Mouse (Mus musculus) adrenal gland, postnatal 4 days (tissue): ENCODE results near the gene Krt24. TPM values are rescaled to one million over a fixed set of nuclear protein-coding genes. Genes with fewer than 3 reads are reported as not detected.
"Not testable (repeated sequence)": the region's sequence is repeated elsewhere in the genome, so short reads cannot be mapped to it uniquely, and the experiment has no call there.

Source experiments
- DNase-seq, 2 experiments: peaks; one replicate each; pipeline ENCODE4 v3.0.0; 2021 to 2022; ENCODE audit warnings: low spot score in 2 of 2, mixed read lengths in 2 of 2
- total RNA-seq, 2 experiments: library from RNA; stranded (reverse); gene quantifications; 2 replicates each; pipeline ENCODE4 v1.2.3; 2021

The Krt24 gene
- total RNA-seq, 2 experiments from 2014 or later: not detected

DNA sequence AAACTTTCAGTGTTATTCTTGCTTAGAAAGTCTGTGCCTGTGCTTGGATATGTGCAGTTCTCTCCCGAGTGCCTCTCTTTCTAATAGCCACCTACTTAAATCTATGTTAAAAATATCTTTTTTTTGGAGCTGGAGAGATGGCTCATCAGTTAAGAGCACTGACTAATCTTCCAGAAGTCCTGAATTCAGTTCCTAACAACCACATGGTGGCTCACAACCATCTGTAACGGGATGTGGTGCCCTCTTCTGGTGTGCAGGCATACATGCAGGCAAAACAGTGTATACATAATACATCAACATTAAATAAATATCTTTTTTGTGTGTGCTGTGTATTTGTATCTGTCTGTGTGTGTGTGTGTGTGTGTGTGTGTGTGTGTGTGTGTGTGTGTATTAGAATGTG lies 31.2 kb downstream of the Krt24 start:
- DNase-seq: no peak

DNA sequence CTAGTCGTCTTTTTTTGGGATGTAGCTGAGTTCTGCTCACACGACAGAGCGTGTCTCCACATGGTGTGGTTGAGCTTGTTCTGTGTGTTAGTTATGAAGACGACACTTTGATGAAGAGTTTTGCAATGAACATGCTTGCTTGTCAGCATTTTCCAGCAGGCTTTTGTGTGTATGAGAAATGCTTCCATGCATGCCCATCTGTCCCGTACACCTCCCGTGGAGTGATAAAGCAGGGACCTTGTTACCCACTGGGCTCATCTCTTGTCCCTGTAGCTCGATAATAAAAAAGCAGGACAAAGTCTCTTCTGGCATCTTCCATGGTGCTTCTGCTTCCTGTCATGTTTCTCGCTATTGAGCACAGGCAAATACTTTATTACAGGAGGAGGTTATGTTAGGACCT lies 32.4 kb downstream of the Krt24 start:
- DNase-seq: no peak

DNA sequence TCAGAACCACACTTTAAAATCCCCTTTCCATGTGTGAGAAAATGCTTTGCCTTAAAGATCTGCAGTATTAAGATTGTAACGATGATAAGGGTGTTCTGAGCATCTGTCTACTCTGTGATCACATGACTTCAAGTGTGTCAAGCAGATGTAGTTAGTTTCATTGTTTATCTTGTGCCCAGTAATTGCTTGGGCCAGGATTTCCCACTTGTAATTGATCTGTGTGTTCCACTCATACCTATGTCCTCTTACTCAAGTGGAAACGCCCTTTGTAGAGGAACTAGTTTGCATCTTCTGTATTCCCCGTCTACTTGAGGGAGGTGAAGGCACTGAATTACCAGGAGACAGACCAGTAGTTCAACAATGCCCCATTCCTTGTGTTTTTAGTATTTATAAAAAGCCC lies 34.4 kb downstream of the Krt24 start:
- no peak for DNase-seq

DNA sequence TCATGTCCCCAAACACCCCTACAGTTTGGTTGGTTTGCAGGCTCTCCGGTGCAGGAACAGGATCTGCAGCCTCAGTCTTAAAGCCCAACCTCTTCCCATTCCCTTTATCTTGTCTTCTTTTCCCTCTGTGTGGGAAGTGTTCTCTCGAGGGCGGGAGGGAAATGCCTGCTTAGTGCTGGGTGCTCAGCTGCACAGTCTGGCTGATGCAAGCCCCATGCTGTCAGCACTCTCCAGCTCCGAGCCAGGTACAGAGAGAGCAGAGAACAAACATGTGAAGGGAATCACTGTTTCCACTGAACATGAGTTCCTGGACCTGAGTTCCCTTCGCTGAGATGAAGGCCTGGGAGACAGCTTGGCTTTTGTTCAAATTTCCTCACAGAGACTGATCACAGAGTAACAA lies 34.8 kb downstream of the Krt24 start:
- DNase-seq: no peak

DNA sequence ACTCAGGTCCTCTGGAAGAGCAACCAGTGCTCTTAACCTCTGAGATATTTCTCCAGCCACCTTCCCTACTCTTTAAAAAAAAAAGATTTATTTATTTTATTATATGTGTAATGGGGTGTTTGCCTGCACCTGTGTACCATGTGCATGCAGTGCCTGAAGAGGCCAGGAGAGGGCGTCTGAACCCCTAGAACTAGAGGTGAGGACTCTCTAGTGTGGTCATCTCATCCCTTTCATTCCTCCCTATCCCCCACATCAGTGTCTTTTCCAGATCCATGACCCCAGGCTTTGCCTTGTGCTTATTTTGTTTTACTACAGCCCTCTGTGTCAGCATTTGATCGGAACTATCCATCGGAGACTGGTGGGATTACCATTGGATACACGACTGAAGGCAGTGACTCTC lies 35.9 kb downstream of the Krt24 start:
- no peak for DNase-seq

DNA sequence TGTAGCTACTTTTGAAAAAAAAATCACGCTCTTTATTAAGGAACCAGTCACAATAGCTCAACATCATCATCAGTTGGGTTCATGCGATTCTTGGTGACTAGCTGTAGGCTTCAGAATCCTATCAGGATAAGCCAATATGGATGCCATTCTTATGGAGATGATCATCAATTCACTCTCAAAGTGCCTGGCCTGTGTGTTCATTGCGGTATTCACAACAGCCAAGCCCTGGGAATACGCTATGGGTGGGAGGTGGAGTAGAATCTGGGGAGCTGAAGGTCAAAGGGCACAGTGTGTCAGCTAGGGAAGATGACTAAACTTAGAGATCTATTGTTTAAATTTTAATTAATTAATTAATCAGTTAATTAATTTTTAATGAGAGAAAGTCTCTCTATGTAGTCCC lies 37.1 kb downstream of the Krt24 start:
- DNase-seq: no peak

DNA sequence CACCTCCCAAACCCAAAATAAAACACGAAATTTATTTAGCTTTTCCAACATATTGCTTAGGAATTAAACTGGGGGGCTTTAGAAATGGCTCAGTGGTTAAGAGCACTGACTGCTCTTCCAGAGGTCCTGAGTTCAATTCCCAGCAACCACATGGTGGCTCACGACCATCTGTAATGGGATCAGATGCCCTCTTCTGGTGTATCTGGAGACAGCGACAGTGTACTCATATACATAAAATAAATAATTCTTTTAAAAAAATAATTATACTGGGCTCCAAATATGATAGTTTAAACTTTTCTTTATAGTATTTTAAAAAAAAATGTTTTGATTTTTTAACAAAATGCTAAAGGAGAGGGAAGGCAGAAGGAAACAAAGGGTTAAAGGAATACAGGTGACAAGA lies 40.5 kb downstream of the Krt24 start:
- DNase-seq: not testable (repeated sequence)

DNA sequence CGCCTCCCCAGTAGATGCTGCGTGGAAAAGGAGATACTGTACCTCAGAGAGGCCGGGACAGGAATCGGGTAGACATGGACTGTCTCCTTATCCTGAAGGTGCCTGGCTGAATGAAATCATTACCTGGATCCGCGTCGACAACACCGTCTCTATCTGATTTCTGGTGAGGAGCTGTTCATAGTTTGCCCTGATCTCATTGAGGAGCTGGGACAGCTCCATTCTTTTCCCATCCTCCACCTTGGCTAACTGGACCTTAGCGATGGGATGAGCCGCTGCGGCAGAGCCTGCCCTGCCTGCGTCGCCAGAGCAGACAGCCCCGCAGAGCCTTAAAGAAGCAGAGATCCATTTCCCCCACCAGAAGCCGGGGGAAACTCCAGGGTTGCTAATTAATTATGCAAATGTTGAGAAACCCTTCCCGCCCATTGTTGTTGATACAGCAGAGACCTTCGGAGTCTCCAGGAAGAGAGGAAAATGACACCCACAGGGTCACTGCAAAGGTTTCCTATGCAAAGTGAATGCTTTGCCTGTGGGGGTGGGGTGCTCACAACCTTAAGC lies 41.2 kb downstream of the Krt24 start, which contains the start of gene Krt222:
Gene Krt222 (minus strand): TSS at position 266 of the 555 bp plus-strand sequence.
- no peak for DNase-seq

DNA sequence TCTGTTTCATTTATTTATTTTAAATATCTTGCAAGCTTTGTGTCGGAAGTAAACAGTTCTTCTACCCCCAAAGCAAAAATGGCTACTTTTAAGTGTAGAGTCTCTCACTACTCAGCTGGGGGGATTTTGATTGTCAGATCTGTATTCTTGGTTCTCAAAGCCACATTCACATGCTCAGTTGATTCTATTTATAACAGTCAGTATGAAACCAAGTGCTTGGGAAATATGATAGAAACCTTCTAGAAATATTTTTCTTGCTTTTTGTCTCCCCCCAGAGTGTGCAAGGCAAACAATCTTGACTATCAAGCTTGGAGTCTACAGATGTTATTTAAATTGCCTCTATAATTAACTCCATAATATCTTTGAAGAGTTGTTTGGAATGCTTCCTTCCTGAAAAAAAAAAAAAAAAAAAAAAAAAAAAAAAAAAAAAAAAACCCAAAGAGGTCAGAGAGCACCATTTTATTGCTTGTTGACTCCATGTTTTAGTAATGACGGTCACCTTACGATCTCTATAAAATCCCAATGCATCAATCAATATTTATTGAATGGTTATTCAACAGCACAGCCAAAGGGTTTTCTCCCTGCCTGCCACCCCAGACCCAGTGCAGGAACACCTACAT lies 41.8 kb downstream of the Krt24 start:
- DNase-seq: no peak

DNA sequence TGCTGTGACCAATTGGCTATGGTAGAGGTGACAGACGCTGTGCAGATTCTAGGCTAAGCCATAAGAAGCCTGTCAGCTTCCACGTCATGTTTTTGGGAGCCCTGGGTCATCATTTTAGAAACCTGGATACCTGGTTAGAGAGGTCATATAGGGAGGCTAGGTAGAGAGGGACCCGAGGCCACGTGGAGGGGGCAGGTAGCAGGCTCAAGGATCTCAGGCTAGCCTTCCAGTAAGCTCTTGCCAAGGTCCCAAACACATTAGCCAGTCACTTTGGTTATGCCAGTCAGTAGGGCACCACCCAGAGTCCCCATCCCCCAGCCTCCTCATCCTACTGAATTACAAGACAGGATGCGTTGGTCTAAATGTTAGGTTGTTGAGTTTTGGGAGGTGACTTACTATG lies 43.0 kb downstream of the Krt24 start:
- no peak for DNase-seq

DNA sequence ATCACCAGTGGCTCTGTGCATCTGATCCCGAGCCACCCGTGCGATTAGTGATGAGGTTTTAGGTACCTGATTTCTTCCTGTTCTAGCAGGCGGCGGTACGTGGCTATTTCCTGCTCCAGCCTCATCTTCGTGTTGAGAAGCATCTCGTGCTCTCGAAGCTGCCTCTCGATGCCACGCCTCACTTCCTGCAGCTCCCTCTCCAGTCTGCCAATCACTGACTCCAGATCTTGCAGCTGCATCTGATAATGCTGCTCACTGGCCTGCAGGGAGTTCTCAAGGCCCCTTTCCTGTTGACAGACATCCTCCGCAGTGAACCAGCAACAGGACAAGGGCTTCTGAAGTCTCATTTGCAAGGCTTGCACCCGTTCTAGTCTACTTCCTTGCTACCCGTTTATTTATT lies 46.6 kb downstream of the Krt24 start:
- no peak for DNase-seq

DNA sequence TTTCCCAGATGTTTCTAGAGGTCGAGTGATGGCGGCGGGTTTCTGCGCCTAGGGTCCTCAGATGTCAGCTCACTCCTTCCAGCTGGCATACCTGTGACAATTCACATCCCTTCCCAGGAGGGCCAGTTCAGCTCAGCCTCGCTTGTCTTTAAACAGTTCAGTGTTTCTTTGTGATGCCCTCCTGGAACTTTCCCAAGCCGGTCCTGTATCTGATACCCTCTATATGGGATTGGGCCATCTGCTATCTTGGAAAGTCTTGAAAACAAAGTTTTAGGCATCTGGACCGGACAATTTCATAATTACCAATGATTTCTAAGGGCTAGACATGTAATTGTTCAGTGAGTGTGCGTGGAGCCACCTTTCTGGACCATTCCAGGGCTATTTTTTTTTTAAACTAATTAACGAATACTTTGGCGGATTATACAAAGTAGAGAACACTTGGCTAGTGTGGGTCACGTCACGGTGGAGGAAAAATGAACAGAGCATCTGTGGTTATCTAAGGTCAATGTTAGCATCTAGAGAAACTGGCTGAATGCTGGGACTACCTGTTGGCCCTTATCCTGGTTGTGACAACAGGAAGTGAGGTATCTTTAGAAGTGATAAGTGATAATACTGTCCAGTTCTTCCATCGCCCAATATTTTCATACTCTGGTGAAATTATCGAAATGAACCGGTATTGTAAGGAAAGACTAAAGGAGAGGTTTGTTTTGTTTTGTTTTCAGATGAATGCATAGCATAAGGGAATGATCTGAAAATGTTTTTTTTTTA lies 53.8 kb downstream of the Krt24 start:
- no peak for DNase-seq

DNA sequence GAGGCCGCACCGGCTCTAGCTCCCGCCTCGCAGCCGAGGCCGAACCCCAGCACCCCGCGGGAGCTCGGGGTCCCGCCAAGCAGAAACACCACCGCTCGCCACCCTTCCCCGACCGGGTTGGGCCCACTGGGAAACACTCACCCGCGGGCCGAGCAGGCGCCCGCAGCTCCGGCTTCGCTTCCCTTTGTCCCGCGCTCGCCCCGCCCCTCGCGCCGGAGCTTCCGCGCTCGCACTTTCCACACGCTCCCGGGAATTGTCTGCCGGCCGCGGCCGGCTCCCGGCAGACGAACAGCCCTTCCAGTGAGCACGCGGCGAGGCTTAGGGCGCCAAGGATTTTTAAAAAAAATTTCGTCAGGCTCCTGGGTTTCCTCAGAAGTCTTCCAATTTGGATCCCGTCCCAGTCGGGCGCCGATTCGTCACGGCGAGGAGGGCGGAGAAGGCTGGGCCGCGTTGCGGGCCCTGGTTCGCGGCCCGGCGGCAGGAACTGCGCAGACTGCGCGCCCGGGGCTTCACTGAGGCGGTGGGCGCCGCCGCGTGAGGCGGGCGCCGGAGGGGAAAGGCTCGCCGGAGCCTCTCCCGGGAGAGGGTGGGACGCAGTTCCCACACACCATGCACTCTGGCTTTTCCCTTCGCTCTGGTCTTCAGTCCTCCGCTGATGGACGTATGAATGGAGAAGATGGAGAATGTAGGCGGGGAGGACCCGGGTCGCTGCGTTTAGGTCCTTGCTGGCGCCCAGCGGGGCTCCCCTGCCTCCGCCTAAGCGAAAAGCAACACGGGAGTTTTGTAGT lies 54.6 kb downstream of the Krt24 start, which contains the start of gene Smarce1:
Gene Smarce1 (minus strand): TSS at position 757 of the 788 bp plus-strand sequence.
- DNase-seq: peak; percentile 59 to 64

Other genes with a start within 250 kb of the Krt24 start
- 100 to 1,000 TPM; 223 to 254 TPM for gene Igfbp4, start 244.0 kb downstream of the Krt24 start, total RNA-seq
- gene Tns4, start 196.0 kb downstream of the Krt24 start, total RNA-seq: under 1 TPM; 0.31 to 0.51 TPM
- gene Ccr7, start 130.2 kb downstream of the Krt24 start, total RNA-seq: under 1 TPM; 0.34 to 0.51 TPM
- gene Smarce1, start 54.2 kb downstream of the Krt24 start, total RNA-seq: 100 to 1,000 TPM in 1 of 2 experiments, 10 to 100 TPM in 1; 99.6 to 106 TPM
- 1 to 10 TPM; 1.2 to 1.9 TPM for gene Krt222, start 41.2 kb downstream of the Krt24 start, total RNA-seq
- not detected for gene Krt25, start 37.7 kb upstream of the Krt24 start, total RNA-seq
- not detected for gene Krt26, start 52.7 kb upstream of the Krt24 start, total RNA-seq
- gene Krt27, start 65.8 kb upstream of the Krt24 start, total RNA-seq: not detected
- gene Krt28, start 89.6 kb upstream of the Krt24 start, total RNA-seq: under 1 TPM in 1 of 2 experiments, not detected in 1; 0.25 TPM
- 1 to 10 TPM; 4.9 to 9.9 TPM for gene Krt10, start 104.1 kb upstream of the Krt24 start, total RNA-seq
- not detected for gene Krt12, start 137.0 kb upstream of the Krt24 start, total RNA-seq
- gene Krt20, start 152.9 kb upstream of the Krt24 start, total RNA-seq: 1 to 10 TPM; 2.4 to 2.7 TPM
- 1 to 10 TPM in 1 of 2 experiments, under 1 TPM in 1; 0.62 to 3.1 TPM for gene Krt23, start 207.9 kb upstream of the Krt24 start, total RNA-seq
- not detected for gene Krt39, start 236.1 kb upstream of the Krt24 start, total RNA-seq